8 mouse cellular contexts compared by ENCODE assay signal in genomic region chr1:104944470-104945109, GRCm38 (mm10).
DNase-seq lines count a peak whose midpoint lies in the region; ATAC-seq lines count a peak whose summit lies in the region.

No protein-coding gene starts in this region.

- no peaks in the 10 kb centered on the region for H3K4me1 ChIP-seq in embryonic facial prominence, embryonic 12.5 days
- no peaks in the 10 kb centered on the region for H3K4me1 ChIP-seq in hindbrain, embryonic 15.5 days (replicated peaks)
- H3K4me1 ChIP-seq in neural tube, embryonic 15.5 days, result no peaks in the 10 kb centered on the region

- WGBS in embryonic facial prominence, embryonic 12.5 days, result 19% methylated on average over 2 of the region's 2 CpGs
- 11% methylated on average over 2 of the region's 2 CpGs for WGBS in hindbrain, embryonic 15.5 days
- WGBS in neural tube, embryonic 15.5 days, result 6% methylated on average over 2 of the region's 2 CpGs

- H3K9me3 ChIP-seq in embryonic facial prominence, embryonic 12.5 days, result no peaks in the 10 kb centered on the region
- H3K9me3 ChIP-seq in hindbrain, embryonic 15.5 days, result no peaks in the 10 kb centered on the region
- H3K9me3 ChIP-seq in neural tube, embryonic 15.5 days (replicated peaks), result no peaks in the 10 kb centered on the region

- H3K36me3 ChIP-seq in embryonic facial prominence, embryonic 12.5 days, result no peaks in the 10 kb centered on the region
- H3K36me3 ChIP-seq in hindbrain, embryonic 15.5 days, result no peaks in the 10 kb centered on the region
- H3K36me3 ChIP-seq in neural tube, embryonic 15.5 days, result no peaks in the 10 kb centered on the region

- H3K4me2 ChIP-seq in embryonic facial prominence, embryonic 12.5 days (replicated peaks), result no peak overlapping the region
- H3K4me2 ChIP-seq in hindbrain, embryonic 15.5 days, result no peak overlapping the region
- no peak overlapping the region for H3K4me2 ChIP-seq in neural tube, embryonic 15.5 days

- H3K27ac ChIP-seq in embryonic facial prominence, embryonic 12.5 days, result no peak overlapping the region
- no peak overlapping the region for H3K27ac ChIP-seq in hindbrain, embryonic 15.5 days (replicated peaks)
- no peak overlapping the region for H3K27ac ChIP-seq in neural tube, embryonic 15.5 days (replicated peaks)

- DNase-seq in adrenal gland, adult (ENCODE audit: inconsistent age in 2 of 2, low spot score in 1 of 2), result peak; percentile 5 to 51
- DNase-seq in adrenal gland, postnatal 4 days (ENCODE audit: low spot score in 2 of 2), result no peak
- peak; percentile 4 for DNase-seq in WW6 (ENCODE audit: low read depth, low spot score)
- peak; percentile 24 for DNase-seq in left cerebral cortex, adult 11 months (ENCODE audit: low spot score)
- DNase-seq in thymus, postnatal 25 days, result no peak

- H3K9ac ChIP-seq in embryonic facial prominence, embryonic 12.5 days, result no peak overlapping the region
- H3K9ac ChIP-seq in hindbrain, embryonic 15.5 days, result no peak overlapping the region
- no peak overlapping the region for H3K9ac ChIP-seq in neural tube, embryonic 15.5 days (replicated peaks)

- no peaks in the 10 kb centered on the region for H3K27me3 ChIP-seq in embryonic facial prominence, embryonic 12.5 days
- no peaks in the 10 kb centered on the region for H3K27me3 ChIP-seq in hindbrain, embryonic 15.5 days
- H3K27me3 ChIP-seq in neural tube, embryonic 15.5 days (replicated peaks), result no peaks in the 10 kb centered on the region

- ATAC-seq in embryonic facial prominence, embryonic 12.5 days (ENCODE audit: insufficient number of reproducible peaks, insufficient read depth, low FRiP score, low TSS enrichment), result 0 out of 2 replicates have a peak, but pooled peaks have one; percentile 60
- peak; percentile 96 for ATAC-seq in hindbrain, embryonic 15.5 days (ENCODE audit: low FRiP score, low read depth)
- ATAC-seq in neural tube, embryonic 15.5 days (ENCODE audit: low FRiP score), result peak; percentile 93

- H3K4me3 ChIP-seq in embryonic facial prominence, embryonic 12.5 days, result no peak overlapping the region
- no peak overlapping the region for H3K4me3 ChIP-seq in hindbrain, embryonic 15.5 days
- no peak overlapping the region for H3K4me3 ChIP-seq in neural tube, embryonic 15.5 days (replicated peaks)

Comparison
In these comparisons a context has a peak if more than half of its experiments do, and no peak if none do; other contexts are left out.
1. DNase-seq: peak in adrenal gland, adult (2 of 2), WW6 (single experiment) and left cerebral cortex, adult 11 months (single experiment); none in adrenal gland, postnatal 4 days (0 of 2) and thymus, postnatal 25 days (single experiment).
2. Peak in every context shown above with its lines, with median percentiles within 50 percentile points of each other: ATAC-seq.